Mouse (Mus musculus): Measurements from ENCODE around the gene Sh3rf3. TPM values are rescaled to one million over a fixed set of nuclear protein-coding genes. Genes with fewer than 3 reads are reported as not detected.

Gene Sh3rf3
- total RNA-seq (2021): 1 to 10 TPM; 1.5 to 1.8 TPM

DNA sequence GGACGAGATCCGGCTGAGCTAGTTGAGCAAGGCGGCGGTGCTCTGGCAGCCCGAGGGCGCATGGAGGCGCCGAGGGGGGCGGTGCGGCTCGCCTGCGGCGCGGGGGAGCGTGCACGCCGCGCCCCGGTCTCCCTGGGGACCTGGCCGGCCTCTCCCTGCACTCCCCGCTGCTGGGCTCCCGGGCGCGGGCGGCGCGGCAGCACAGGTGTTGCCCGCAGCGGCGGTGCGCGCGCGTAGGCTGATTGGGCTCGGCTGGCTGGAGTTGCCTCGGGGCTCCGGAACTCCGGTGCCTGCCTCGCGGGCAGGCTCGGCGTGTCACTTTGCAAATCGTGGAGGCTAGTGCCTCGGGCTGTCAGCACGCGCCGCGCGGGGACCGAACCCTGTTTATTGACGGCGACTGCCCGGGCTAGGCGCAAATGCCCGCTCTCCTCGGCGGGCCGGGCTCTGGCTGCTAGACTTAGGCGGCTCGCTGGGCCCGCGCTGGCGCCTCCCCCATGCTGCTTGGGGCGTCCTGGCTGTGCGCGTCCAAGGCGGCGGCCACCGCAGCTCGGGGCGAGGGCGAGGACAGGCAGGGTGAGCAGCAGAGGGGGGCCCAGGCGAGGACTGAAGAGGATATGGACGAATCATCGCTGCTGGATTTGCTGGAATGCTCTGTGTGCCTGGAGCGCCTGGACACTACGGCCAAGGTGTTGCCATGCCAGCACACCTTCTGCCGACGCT is at the start of gene Sh3rf3:
Sh3rf3 (plus strand) TSS at position 279 of the 720 bp plus-strand sequence.
- peak; percentile 37 for DNase-seq

GRCm38 (mm10) chr10:58788486-58789274 is 24.5 kb upstream of the Sh3rf3 start:
- DNase-seq: no peak

- peak; percentile 16 for DNase-seq
These were observed 15.6 kb upstream of the Sh3rf3 start for GRCm38 (mm10) chr10:58797555-58797954.

DNA sequence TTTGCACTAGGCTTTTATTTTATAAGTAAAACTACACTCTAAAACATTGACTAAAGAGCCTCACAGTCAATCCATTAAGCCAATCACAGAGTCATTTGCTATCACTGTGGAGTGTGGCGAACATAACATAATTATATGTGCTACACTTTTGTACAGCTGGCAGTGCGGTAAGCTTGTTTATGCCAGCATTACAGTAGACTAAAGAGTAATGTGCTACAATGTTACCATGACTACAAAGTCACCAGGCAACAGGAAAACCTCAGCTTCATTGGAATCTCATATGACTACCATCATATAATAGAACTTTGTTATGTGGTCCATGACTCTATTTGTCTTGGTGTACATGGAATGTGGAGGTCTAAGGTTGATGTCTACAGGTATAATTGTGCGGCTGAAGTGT is 15.0 kb upstream of the Sh3rf3 start:
- no peak for DNase-seq

DNA sequence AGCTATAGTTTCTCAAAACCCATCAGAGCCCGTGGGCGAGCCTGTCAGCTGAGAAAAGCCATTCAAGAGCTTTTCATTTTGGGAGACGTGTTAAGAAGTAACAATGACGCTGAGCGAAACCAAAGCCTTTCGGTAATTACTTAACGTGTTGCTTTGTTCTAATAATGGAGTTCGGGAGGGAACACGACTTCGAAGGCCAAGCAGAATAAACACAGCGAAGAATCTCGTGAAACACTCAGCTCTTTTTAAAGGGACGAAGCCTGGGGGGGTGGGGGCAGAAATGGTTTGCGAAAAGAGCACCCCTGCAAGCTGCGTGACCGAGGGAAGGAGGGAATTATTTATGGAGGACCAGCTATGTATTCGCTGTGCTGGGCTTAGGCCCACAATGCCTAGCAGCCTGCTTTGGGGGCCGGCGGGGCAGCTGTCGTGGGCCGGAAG is 12.1 kb upstream of the Sh3rf3 start:
- no peak for DNase-seq

- no peak for DNase-seq
These were observed 10.8 kb upstream of the Sh3rf3 start for GRCm38 (mm10) chr10:58802391-58802790.

GRCm38 (mm10) chr10:58807956-58808355 is 5.2 kb upstream of the Sh3rf3 start:
- DNase-seq: no peak

GRCm38 (mm10) chr10:58810181-58810580 is 3.0 kb upstream of the Sh3rf3 start:
- no peak for DNase-seq

- DNase-seq: peak; percentile 92
These were observed 714 bp upstream of the Sh3rf3 start for GRCm38 (mm10) chr10:58812210-58813080.

- peak; percentile 14 for DNase-seq
These were observed 637 bp downstream of the Sh3rf3 start for GRCm38 (mm10) chr10:58813801-58814191.

DNA sequence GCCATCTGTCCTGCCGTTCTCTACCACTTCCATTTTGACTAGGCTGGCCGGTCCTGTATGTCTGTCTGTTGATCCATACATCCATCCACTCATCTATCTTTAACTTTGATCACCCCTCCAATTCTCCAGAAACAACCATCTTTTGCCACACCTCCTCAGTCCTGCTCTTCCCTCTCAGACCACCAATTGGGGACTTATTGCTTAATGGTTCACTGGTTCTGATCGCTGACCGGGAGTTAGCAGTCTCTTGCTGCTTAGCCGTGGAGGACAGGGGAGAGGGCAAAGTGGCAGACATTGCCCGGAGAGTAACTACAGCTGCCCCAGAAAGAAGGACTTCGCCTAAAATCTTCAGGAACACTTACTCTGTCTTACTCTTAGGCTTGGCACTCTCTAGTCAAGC is 1.3 kb downstream of the Sh3rf3 start:
- DNase-seq: no peak

DNA sequence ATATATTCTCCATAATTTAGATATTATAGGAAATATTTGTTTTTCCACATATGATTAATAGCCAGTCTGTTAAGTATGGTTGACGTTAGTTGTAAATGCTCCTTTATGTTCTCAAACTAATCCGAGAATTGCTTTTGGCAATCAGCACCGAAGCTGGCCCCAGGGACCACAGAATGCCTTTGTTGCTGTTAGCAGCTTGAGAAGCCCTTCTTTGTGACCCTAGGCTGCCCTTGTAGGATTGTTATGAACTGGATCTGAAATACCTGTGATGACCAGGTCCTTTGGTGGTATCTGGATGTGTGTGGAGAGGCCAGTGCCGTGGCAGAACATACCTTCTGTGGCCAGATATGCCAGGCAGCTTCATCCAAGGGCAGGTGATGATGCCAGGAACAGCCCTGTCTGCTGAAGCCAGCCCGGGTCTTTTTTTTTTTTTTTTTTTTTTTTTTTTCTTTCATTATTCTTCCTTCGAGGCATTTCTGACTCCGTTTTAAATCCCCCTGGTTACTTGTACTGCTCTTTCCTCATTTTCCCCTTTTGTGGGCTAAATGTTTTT is 10.9 kb downstream of the Sh3rf3 start:
- DNase-seq: no peak

DNA sequence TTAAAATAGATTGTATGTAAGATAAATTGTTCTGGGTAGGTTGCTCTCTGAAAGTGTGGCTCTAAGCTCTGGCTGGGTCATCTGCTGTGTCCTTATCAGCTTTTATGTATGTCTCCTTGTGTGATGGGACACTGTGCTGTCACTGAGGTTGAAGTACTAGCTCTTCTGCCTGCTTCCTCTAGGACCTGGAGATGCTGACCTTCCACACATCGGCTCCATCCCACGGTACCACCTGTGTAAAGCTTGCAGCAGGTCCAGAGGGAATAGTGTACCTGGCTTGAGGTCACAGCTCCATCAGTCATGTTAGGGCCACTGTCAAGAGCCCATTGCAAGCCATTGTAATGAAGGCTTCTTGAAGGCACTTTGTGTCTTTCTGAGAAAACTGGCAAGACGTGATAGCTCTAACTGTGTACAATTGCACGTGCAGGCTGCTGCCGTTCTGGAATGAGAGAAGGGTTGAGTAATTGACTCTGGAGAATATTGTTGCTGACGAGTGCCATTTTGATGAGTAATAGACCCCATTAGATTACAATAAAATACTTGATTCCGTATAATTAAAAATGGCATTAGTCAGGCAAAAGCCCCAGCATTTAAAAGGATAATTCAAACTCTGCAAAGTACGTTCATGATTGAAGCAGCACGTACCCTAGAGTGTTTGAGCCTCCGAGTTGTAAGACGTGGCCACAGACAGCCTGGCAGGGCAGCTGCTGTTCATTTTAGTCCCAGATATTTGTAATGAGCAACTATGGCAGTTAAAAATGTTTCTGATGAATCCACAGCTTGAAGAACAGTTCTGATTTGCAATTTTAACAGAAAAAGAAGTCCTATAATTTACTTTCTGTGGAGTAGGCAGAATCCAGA is 16.3 kb downstream of the Sh3rf3 start:
- DNase-seq: no peak

GRCm38 (mm10) chr10:58833146-58833545 is 20.0 kb downstream of the Sh3rf3 start:
- DNase-seq: no peak

DNA sequence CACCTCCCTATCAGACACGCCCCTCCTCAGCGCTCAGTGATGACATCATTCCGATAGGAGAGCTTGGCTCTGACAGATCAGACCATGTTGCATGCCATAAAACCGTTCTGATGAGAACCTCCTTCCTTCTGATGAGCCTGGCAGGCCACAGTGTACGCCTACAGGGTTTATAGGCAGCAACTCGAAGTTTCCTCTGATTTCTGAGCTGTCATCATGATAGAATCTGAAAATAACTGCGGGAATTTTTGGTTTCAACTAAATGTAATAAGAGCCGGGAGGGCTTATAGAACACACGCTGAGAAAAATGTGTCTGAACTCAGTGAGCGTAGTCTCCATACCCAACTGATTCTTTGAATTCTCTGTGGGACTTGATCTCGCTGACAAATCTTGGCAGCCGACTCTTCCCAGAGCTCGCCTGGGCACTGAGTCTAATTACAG is 20.6 kb downstream of the Sh3rf3 start:
- no peak for DNase-seq

DNA sequence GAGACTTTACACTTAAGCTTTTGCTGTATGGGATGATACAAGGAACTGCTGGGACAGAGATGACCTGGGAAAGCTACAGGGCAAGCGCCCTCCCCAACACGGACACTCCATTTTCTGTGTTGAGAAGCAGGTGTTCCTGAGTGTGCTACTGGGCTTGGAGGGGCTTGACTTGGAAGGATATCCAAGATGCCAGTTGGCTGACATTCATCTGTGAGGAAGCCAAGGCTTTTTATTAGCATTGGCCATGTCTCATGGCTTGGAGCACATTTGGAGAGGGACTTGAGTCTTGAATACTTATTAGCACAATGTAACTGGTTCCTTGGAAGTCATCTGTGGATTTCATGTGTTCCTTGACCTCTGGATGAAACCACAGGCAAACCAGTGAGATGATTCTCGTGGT is 23.2 kb downstream of the Sh3rf3 start:
- DNase-seq: no peak

DNA sequence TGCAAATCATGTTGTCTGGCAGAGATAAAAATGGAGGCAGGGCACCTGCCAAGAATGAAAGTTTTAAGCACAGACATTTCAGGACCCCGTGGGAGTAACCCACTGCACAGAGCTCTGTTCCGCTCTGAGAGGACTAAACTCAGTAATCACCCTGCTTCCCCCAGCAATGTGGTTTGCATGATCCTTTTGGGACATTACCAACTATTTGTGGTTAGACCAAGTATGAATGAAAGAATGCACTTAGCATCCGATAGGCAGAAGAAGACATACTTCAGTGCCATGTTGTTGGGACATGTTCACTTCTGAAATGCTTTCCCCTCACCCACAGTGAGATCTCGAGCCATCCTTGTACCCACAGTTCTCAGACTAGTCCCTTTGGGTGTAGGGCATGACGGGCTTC is 24.3 kb downstream of the Sh3rf3 start:
- no peak for DNase-seq

GRCm38 (mm10) chr10:58841945-58842344 is 28.8 kb downstream of the Sh3rf3 start:
- no peak for DNase-seq

DNA sequence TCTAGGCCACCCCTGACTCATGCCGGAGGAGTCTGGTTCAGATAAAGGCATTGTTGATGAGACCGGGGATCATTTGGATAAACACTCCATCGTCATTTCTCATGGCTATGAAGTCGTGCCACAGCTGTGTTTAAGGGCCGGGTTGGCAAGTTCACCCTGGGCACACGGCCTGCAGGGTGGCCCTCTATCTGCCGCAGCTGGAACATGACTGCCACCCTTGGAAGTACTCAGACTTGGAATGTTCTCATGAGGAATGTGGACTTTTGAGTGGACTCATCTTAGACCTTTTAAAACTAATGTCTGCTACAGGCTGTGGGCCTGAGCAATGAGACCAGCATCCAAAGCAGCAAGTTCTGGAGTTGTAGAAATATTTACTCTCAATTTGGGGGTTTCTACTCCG is 29.9 kb downstream of the Sh3rf3 start:
- no peak for DNase-seq

- DNase-seq: no peak
These were observed 35.0 kb downstream of the Sh3rf3 start for GRCm38 (mm10) chr10:58848127-58848526.

DNA sequence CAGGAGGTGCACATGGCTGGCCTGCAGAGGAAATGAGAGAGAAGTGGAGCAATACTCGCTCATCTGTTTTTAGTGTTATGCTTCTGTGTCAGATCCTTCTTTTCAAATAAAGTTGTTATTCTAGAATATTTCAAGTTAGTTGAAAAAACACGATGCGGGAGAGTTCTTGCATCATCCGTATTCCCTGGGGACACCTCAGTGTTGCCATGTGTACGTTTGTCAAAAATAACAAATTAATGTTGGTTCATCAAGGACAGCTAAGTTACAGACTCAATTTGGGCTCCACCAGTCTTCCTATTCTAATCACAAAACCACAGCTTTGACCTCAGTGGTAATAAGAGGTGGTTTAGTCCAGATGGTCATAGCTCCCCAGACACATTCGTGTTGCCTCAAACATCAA is 35.4 kb downstream of the Sh3rf3 start:
- no peak for DNase-seq
